Mouse (Mus musculus) CH12.LX (cell line): ENCODE data around the gene Hormad1.
"Not testable (repeated sequence)": the region's sequence is repeated elsewhere in the genome, so short reads cannot be mapped to it uniquely, and the experiment has no call there.

Experiments
- CHD2 ChIP-seq: IDR thresholded peaks from 2 replicates; pipeline ENCODE4 v1.6.1; 2011; ENCODE audit warnings: low read length, improper control_type of control experiment
- CTCF ChIP-seq, 2 experiments: IDR thresholded peaks in 1 of 2; conservative IDR thresholded peaks in 1 of 2; 2 replicates each; pipeline ENCODE4 v1.5.1; 2011 to 2012; ENCODE audit warnings: low read depth in 2 of 2, low read length in 2 of 2, improper control_type of control experiment in 1 of 2, inconsistent platforms in 1 of 2, mild to moderate bottlenecking in 1 of 2, moderate library complexity in 1 of 2
- EP300 ChIP-seq: IDR thresholded peaks from 2 replicates; pipeline ENCODE4 v1.6.1; 2011; ENCODE audit warnings: low read length, improper control_type of control experiment
- MXI1 ChIP-seq: IDR thresholded peaks from 2 replicates; pipeline ENCODE4 v1.6.1; 2011; ENCODE audit warnings: mild to moderate bottlenecking, low read depth, low read length, improper control_type of control experiment
- NRF1 ChIP-seq: IDR thresholded peaks from 2 replicates; pipeline ENCODE4 v1.6.1; 2014; ENCODE audit warnings: low read depth, mild to moderate bottlenecking, inconsistent platforms, low read length, improper control_type of control experiment, moderate library complexity

DNA sequence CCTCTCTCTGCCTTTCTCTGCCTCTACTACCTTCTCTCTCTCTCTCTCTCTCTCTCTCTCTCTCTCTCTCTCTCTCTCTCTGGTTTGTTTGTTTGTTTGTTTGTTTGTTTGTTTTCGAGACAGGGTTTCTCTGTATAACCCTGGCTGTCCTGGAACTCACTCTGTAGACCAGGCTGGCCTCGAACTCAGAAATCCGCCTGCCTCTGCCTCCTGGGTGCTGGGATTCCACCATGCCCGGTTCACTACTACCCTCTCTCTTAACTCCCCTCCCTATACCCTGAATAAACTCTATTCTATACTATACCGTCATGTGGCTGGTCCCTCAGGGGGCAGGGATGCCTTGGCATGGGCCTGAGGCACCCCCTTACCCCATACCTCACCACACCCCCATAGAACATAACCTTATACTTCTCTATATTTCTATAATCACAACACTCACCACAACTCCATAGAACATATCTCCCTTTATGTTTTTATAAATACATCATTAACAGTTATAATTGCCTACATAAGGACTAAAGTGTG, 64.6 kb downstream of the Hormad1 start:
- not testable (repeated sequence) for TF ChIP-seq NRF1; CTCF (conservative IDR thresholded peaks at IDR 0.05 in 1 of 2, IDR thresholded peaks at IDR 0.05 in 1 of 2; ENCODE audit: low read depth in 2 of 2, low read length in 2 of 2); CHD2; MXI1; EP300
